Mouse (Mus musculus) CH12.LX (cell line): ENCODE results near the gene Tmem128. TPM values are rescaled to one million over a fixed set of nuclear protein-coding genes. Genes with fewer than 3 reads are reported as not detected.

Experiments
- DNase-seq: peaks from one replicate; pipeline ENCODE4 v3.0.0-alpha.2; 2013; ENCODE audit errors: extremely low read depth
- H3K27ac ChIP-seq: 2 replicates; pipeline ENCODE4 v1.5.1; 2012; ENCODE audit warnings: low read depth, mild to moderate bottlenecking, control low read depth, moderate library complexity; ENCODE audit not compliant: insufficient read depth
- H3K27me3 ChIP-seq: replicated peaks from 2 replicates; pipeline ENCODE3; 2012; ENCODE audit warnings: inconsistent platforms
- H3K36me3 ChIP-seq, 2 experiments: replicated peaks in 1 of 2; 2 replicates each; pipeline versions ENCODE3 to v1.6.1; 2012; ENCODE audit warnings: inconsistent platforms in 1 of 2, low read length in 1 of 2, mild to moderate bottlenecking in 1 of 2, mixed read lengths in 1 of 2, moderate library complexity in 1 of 2; ENCODE audit not compliant: control insufficient read depth in 1 of 2, insufficient read depth in 1 of 2
- H3K4me1 ChIP-seq, 2 experiments: 2 replicates each; pipeline ENCODE4 v1.6.1; 2012; ENCODE audit warnings: inconsistent platforms in 1 of 2, moderate library complexity in 1 of 2; ENCODE audit not compliant: insufficient read depth in 2 of 2, control insufficient read depth in 1 of 2
- H3K4me2 ChIP-seq: 2 replicates; pipeline ENCODE4 v1.6.1; 2012; ENCODE audit warnings: low read depth, mild to moderate bottlenecking, control low read depth; ENCODE audit not compliant: poor library complexity, insufficient read depth, severe bottlenecking
- H3K4me3 ChIP-seq, 3 experiments: fragments of 150-350 bp in 1 of 3; sonication (generic) in 1 of 3; replicated peaks in 1 of 3; 2 replicates each; pipeline versions ENCODE3 to v1.5.1; 2011 to 2012; ENCODE audit warnings: low read depth in 2 of 3, low read length in 2 of 3, mild to moderate bottlenecking in 2 of 3, moderate library complexity in 2 of 3, control low read depth in 1 of 3, improper control_type of control experiment in 1 of 3, inconsistent platforms in 1 of 3, mixed read lengths in 1 of 3; ENCODE audit not compliant: poor library complexity in 1 of 3
- H3K79me2 ChIP-seq: replicated peaks from 2 replicates; pipeline ENCODE4 v1.6.1; 2012; ENCODE audit warnings: mild to moderate bottlenecking, moderate library complexity; ENCODE audit not compliant: control insufficient read depth, poor library complexity, insufficient read depth, severe bottlenecking; ENCODE audit errors: extremely low read depth
- H3K9ac ChIP-seq: 2 replicates; pipeline ENCODE4 v1.6.1; 2012; ENCODE audit warnings: low read depth, mild to moderate bottlenecking, control low read depth, moderate library complexity; ENCODE audit not compliant: insufficient read depth
- H3K9me3 ChIP-seq: replicated peaks from 2 replicates; pipeline ENCODE3; 2012; ENCODE audit warnings: low read length, inconsistent platforms, mixed read lengths
- BHLHE40 ChIP-seq: IDR thresholded peaks from 2 replicates; pipeline ENCODE4 v1.6.1; 2011; ENCODE audit warnings: mild to moderate bottlenecking, low read depth, low read length, improper control_type of control experiment
- EP300 ChIP-seq: IDR thresholded peaks from 2 replicates; pipeline ENCODE4 v1.6.1; 2011; ENCODE audit warnings: low read length, improper control_type of control experiment
- ETS1 ChIP-seq: conservative IDR thresholded peaks from 2 replicates; pipeline ENCODE4 v1.6.1; 2012; ENCODE audit warnings: low read depth, mild to moderate bottlenecking, inconsistent platforms, low read length, improper control_type of control experiment, moderate library complexity
- GABPA ChIP-seq: IDR thresholded peaks from 2 replicates; pipeline ENCODE4 v1.6.1; 2012; ENCODE audit warnings: low read depth, low read length, improper control_type of control experiment, inconsistent platforms; ENCODE audit not compliant: insufficient replicate concordance
- HCFC1 ChIP-seq: IDR thresholded peaks from 2 replicates; pipeline ENCODE4 v1.6.1; 2012; ENCODE audit warnings: low read depth, mild to moderate bottlenecking, inconsistent platforms, low read length, improper control_type of control experiment
- IRF4 ChIP-seq: IDR thresholded peaks from 2 replicates; pipeline ENCODE4 v1.6.1; 2014; ENCODE audit warnings: low read depth, mild to moderate bottlenecking, inconsistent platforms, low read length, improper control_type of control experiment
- MAZ ChIP-seq: IDR thresholded peaks from 2 replicates; pipeline ENCODE4 v1.6.1; 2012; ENCODE audit warnings: low read depth, mild to moderate bottlenecking, inconsistent platforms, low read length, improper control_type of control experiment, moderate library complexity
- MXI1 ChIP-seq: IDR thresholded peaks from 2 replicates; pipeline ENCODE4 v1.6.1; 2011; ENCODE audit warnings: mild to moderate bottlenecking, low read depth, low read length, improper control_type of control experiment
- NRF1 ChIP-seq: IDR thresholded peaks from 2 replicates; pipeline ENCODE4 v1.6.1; 2014; ENCODE audit warnings: low read depth, mild to moderate bottlenecking, inconsistent platforms, low read length, improper control_type of control experiment, moderate library complexity
- POLR2A ChIP-seq: IDR thresholded peaks from 2 replicates; pipeline ENCODE4 v1.6.1; 2011; ENCODE audit warnings: low read depth, mild to moderate bottlenecking, improper control_type of control experiment, low read length
- RCOR1 ChIP-seq: conservative IDR thresholded peaks from 2 replicates; pipeline ENCODE4 v1.6.1; 2012; ENCODE audit warnings: low read depth, mild to moderate bottlenecking, inconsistent platforms, low read length, improper control_type of control experiment
- TBP ChIP-seq: conservative IDR thresholded peaks from 2 replicates; pipeline ENCODE4 v1.6.1; 2011; ENCODE audit warnings: low read depth, low read length, improper control_type of control experiment
- USF1 ChIP-seq: IDR thresholded peaks from 2 replicates; pipeline ENCODE4 v1.6.1; 2014; ENCODE audit warnings: low read depth, mild to moderate bottlenecking, inconsistent platforms, low read length, improper control_type of control experiment
- USF2 ChIP-seq: conservative IDR thresholded peaks from 2 replicates; pipeline ENCODE4 v1.6.1; 2011; ENCODE audit warnings: low read depth, low read length, improper control_type of control experiment
- dilution Hi-C: fragments of 300-500 bp; cut with MboI; formaldehyde crosslinking; loops from 2 replicates; pipeline ENCODE4 v1.14.3; 2020; ENCODE audit warnings: low sequenced_read_pairs; ENCODE audit not compliant: extremely low pct_unique_long_range_greater_than_20kb, extremely low pct_ligation_motif_present
- in situ Hi-C: fragments of 300-500 bp; cut with MboI; formaldehyde crosslinking; loops from 3 replicates; pipeline ENCODE4 v1.14.3; 2019; ENCODE audit warnings: low sequenced_read_pairs, low pct_ligation_motif_present, low pct_unique_long_range_greater_than_20kb, mixed read lengths
- polyA plus RNA-seq: library from polyadenylated mRNA; unstranded; fragments of >175 nt; gene quantifications from 2 replicates; pipeline ENCODE4 v1.2.1, GENCODE M21; 2012; ENCODE audit warnings: low read depth; ENCODE audit not compliant: insufficient read length
- total RNA-seq, 2 experiments: library from RNA; depleted of rRNA; stranded (reverse); fragments of 300-350 nt in 1 of 2; fragments of >200 nt in 1 of 2; gene quantifications; 2 replicates each; pipeline ENCODE4 v1.2.3; 2012 to 2014

Gene Tmem128
- total and polyA plus RNA-seq, 3 experiments, result 43.5 to 113 (median 64.1) TPM

- no peak overlapping the region for H3K9ac ChIP-seq
- H3K4me3 ChIP-seq, result no peak overlapping the region
- peaks cover 6% of the 10 kb centered on the region for H3K9me3 ChIP-seq
- TF ChIP-seq HCFC1, result no peak
- TF ChIP-seq ETS1, result no peak; the same call in 1 of the 2 replicates
- TF ChIP-seq NRF1, result no peak
- peak; percentile 65 for TF ChIP-seq BHLHE40
- no peak for TF ChIP-seq GABPA
- TF ChIP-seq RCOR1, result peak; percentile 80
- TF ChIP-seq USF1, result no peak
- TF ChIP-seq IRF4, result peak; percentile 68; the same call in 1 of the 2 replicates
- peak; percentile 53 for TF ChIP-seq EP300
- TF ChIP-seq POLR2A, result no peak
- TF ChIP-seq USF2, result no peak
- H3K4me2 ChIP-seq, result peak overlapping the region; percentile 27; the same call in 1 of the 2 replicates
- DNase-seq, result peak; percentile 40
- peak overlapping the region; percentile 70 for H3K27ac ChIP-seq
- H3K4me1 ChIP-seq, result peaks cover 12 to 40% of the 10 kb centered on the region in 2 experiments
- H3K27me3 ChIP-seq, result no peaks in the 10 kb centered on the region
- in situ Hi-C loops (no loop called here), dilution Hi-C loops (no loop called here)
- peaks cover 14 to 21% of the 10 kb centered on the region in 2 experiments for H3K36me3 ChIP-seq
- peaks cover 18% of the 10 kb centered on the region for H3K79me2 ChIP-seq
Measured at GRCm38 (mm10) chr5:38258773-38259146, 1.2 kb upstream of the Tmem128 start.

GRCm38 (mm10) chr5:38259455-38260106, 404 bp upstream of the Tmem128 start:
- Histone ChIP-seq H3K27ac (peak overlapping the region; percentile 13; the same call in 1 of the 2 replicates), H3K36me3 (peaks cover 22 to 29% of the 10 kb centered on the region in 2 experiments), H3K4me2 (peak overlapping the region; percentile 69; the same call in 1 of the 2 replicates), H3K27me3 (no peaks in the 10 kb centered on the region), H3K9ac (peak overlapping the region; percentile 91), H3K4me3 (peak overlapping the region; percentile 73 to 99 (median 75)), H3K4me1 (peaks cover 12 to 40% of the 10 kb centered on the region in 2 experiments), H3K79me2 (peaks cover 18% of the 10 kb centered on the region), H3K9me3 (peaks cover 6% of the 10 kb centered on the region)
- TF ChIP-seq MAZ, result no peak
- TF ChIP-seq TBP, result 0 out of 2 replicates have a peak, but pooled peaks have one; percentile 19
- TF ChIP-seq POLR2A, result no peak
- no peak for TF ChIP-seq EP300
- TF ChIP-seq MXI1, result peak; percentile 9; the same call in 1 of the 2 replicates
- no peak for DNase-seq
- dilution Hi-C loops, result no loop called here
- in situ Hi-C loops, result no loop called here
